Mouse (Mus musculus): ENCODE results near the gene Pitx1.

Gene Pitx1

GRCm38 (mm10) chr13:55784268-55784667 is 51.7 kb downstream of the Pitx1 start, which contains the start of gene Catsper3:
Gene Catsper3 (plus strand): TSS chr13:55784568.
- no peak for DNase-seq (ENCODE audit: low spot score)

GRCm38 (mm10) chr13:55775056-55775455 is 60.9 kb downstream of the Pitx1 start:
- DNase-seq (ENCODE audit: low spot score) = no peak

Data from testis, postnatal 14 days (tissue).